Mouse (Mus musculus) forebrain, embryonic 14.5 days (tissue): Measurements from ENCODE around the gene Fabp6. TPM values are rescaled to one million over a fixed set of nuclear protein-coding genes. Genes with fewer than 3 reads are reported as not detected.

Experiments
- ATAC-seq: fragments of 200-750 bp; cut with Nextera tagmentation; 2 replicates; pipeline ENCODE4 v1.8.0; 2017; ENCODE audit warnings: mild to moderate bottlenecking, moderate library complexity
- DNase-seq: peaks from one replicate; pipeline ENCODE4 v3.0.0-alpha.2; 2015; ENCODE audit warnings: low spot score
- H3K27ac ChIP-seq: fragments of 300-500 bp; sonication (generic); 2 replicates; pipeline ENCODE4 v1.5.1; 2014; ENCODE audit warnings: low read depth, mild to moderate bottlenecking, control low read depth, low read length, moderate library complexity
- H3K27me3 ChIP-seq: fragments of 300-500 bp; sonication (generic); replicated peaks from 2 replicates; pipeline ENCODE4 v1.6.1; 2014; ENCODE audit warnings: low read length, control low read depth, mixed read lengths; ENCODE audit not compliant: control insufficient read depth, insufficient read depth
- H3K36me3 ChIP-seq: fragments of 300-500 bp; sonication (generic); 2 replicates; pipeline ENCODE4 v1.6.1; 2014; ENCODE audit warnings: low read length, control low read depth; ENCODE audit not compliant: control insufficient read depth, insufficient read depth
- H3K4me1 ChIP-seq: fragments of 300-500 bp; sonication (generic); 2 replicates; pipeline ENCODE4 v1.6.1; 2014; ENCODE audit warnings: antibody characterized with exemption, low read length, control low read depth; ENCODE audit not compliant: control insufficient read depth, insufficient read depth
- H3K4me2 ChIP-seq: fragments of 300-500 bp; sonication (generic); 2 replicates; pipeline ENCODE4 v1.6.1; 2014; ENCODE audit warnings: mild to moderate bottlenecking, control low read depth, low read length
- H3K4me3 ChIP-seq: fragments of 300-500 bp; sonication (generic); 2 replicates; pipeline ENCODE4 v1.5.1; 2014; ENCODE audit warnings: low read depth, low read length, control low read depth
- H3K9ac ChIP-seq: fragments of 300-500 bp; sonication (generic); 2 replicates; pipeline ENCODE4 v1.6.1; 2014; ENCODE audit warnings: mild to moderate bottlenecking, low read length, control low read depth, moderate library complexity
- H3K9me3 ChIP-seq: fragments of 300-500 bp; sonication (generic); replicated peaks from 2 replicates; pipeline ENCODE4 v1.6.1; 2016; ENCODE audit warnings: low read length, control low read depth, mixed read lengths; ENCODE audit not compliant: control insufficient read depth
- WGBS: fragments of 180-500 bp; shearing (Covaris S2); extraction: QIAGEN DNeasy Blood & Tissue Kit; methylation state at CpG from one replicate; pipeline ENCODE4 v1.1.7; 2014; 5-methylcytosine and 5-hydroxymethylcytosine counted together
- polyA plus RNA-seq: library from polyadenylated mRNA; unstranded; fragments of >200 nt; fragmentation: Nextera tagmentation; extraction: Ambion mirVana; gene quantifications from 2 replicates; pipeline ENCODE4 v1.2.1, GENCODE M21; 2014

The Fabp6 gene
- polyA plus RNA-seq, 1 experiment from 2014 or later = not detected

- ATAC-seq (peak; percentile 66), DNase-seq (peak; percentile 42)
- Histone ChIP-seq H3K36me3 (0 out of 2 replicates have a peak, but pooled peaks cover 3% of the 10 kb centered on the region), H3K4me2 (no peak overlapping the region), H3K27ac (peak overlapping the region; percentile 44; the same call in 1 of the 2 replicates), H3K9ac (no peak overlapping the region), H3K27me3 (no peaks in the 10 kb centered on the region), H3K4me3 (no peak overlapping the region), H3K4me1 (peaks cover 13% of the 10 kb centered on the region), H3K9me3 (no peaks in the 10 kb centered on the region)
- WGBS = 36% methylated on average over 10 of the region's 10 CpGs
Observed at GRCm38 (mm10) chr11:43563654-43564244, 37.6 kb downstream of the Fabp6 start.

GRCm38 (mm10) chr11:43559515-43560292 lies 41.6 kb downstream of the Fabp6 start:
- no peak overlapping the region for H3K9ac ChIP-seq
- H3K4me3 ChIP-seq = no peak overlapping the region
- 11% methylated on average over 5 of the region's 6 CpGs for WGBS
- no peaks in the 10 kb centered on the region for H3K9me3 ChIP-seq
- DNase-seq = no peak
- peaks cover 16% of the 10 kb centered on the region for H3K36me3 ChIP-seq
- H3K4me1 ChIP-seq = peaks cover 8% of the 10 kb centered on the region
- peak overlapping the region; percentile 66 for H3K27ac ChIP-seq
- H3K27me3 ChIP-seq = no peaks in the 10 kb centered on the region
- no peak overlapping the region for H3K4me2 ChIP-seq
- ATAC-seq = peak; percentile 35; the same call in 1 of the 2 replicates

GRCm38 (mm10) chr11:43556538-43556937 lies 44.8 kb downstream of the Fabp6 start:
- Histone ChIP-seq H3K4me2 (no peak overlapping the region), H3K9ac (no peak overlapping the region), H3K36me3 (peaks cover 16% of the 10 kb centered on the region), H3K9me3 (no peaks in the 10 kb centered on the region), H3K27me3 (no peaks in the 10 kb centered on the region), H3K4me3 (no peak overlapping the region), H3K4me1 (no peaks in the 10 kb centered on the region), H3K27ac (no peak overlapping the region)
- WGBS = 92% methylated on average over 11 of the region's 11 CpGs
- DNase-seq = no peak
- ATAC-seq = no peak

GRCm38 (mm10) chr11:43552675-43553074 lies 48.7 kb downstream of the Fabp6 start:
- DNase-seq = no peak
- 83% methylated on average over 6 of the region's 6 CpGs for WGBS
- Histone ChIP-seq H3K4me2 (no peak overlapping the region), H3K4me3 (no peak overlapping the region), H3K27me3 (no peaks in the 10 kb centered on the region), H3K36me3 (peaks cover 5% of the 10 kb centered on the region), H3K27ac (no peak overlapping the region), H3K4me1 (peaks cover 22% of the 10 kb centered on the region; the same call in 1 of the 2 replicates), H3K9ac (no peak overlapping the region), H3K9me3 (no peaks in the 10 kb centered on the region)
- no peak for ATAC-seq

- ATAC-seq (no peak), DNase-seq (no peak)
- H3K9ac ChIP-seq = no peak overlapping the region
- WGBS = 97% methylated on average over 3 of the region's 3 CpGs
- H3K4me1 ChIP-seq = peaks cover 22% of the 10 kb centered on the region; the same call in 1 of the 2 replicates
- H3K4me2 ChIP-seq = no peak overlapping the region
- H3K27me3 ChIP-seq = no peaks in the 10 kb centered on the region
- no peak overlapping the region for H3K27ac ChIP-seq
- H3K36me3 ChIP-seq = no peaks in the 10 kb centered on the region
- H3K9me3 ChIP-seq = no peaks in the 10 kb centered on the region
- H3K4me3 ChIP-seq = no peak overlapping the region
Observed at GRCm38 (mm10) chr11:43551756-43552155, 49.6 kb downstream of the Fabp6 start.

- no peaks in the 10 kb centered on the region for H3K9me3 ChIP-seq
- no peak overlapping the region for H3K27ac ChIP-seq
- H3K27me3 ChIP-seq = no peaks in the 10 kb centered on the region
- H3K4me2 ChIP-seq = no peak overlapping the region
- H3K4me3 ChIP-seq = no peak overlapping the region
- no peak overlapping the region for H3K9ac ChIP-seq
- ATAC-seq (no peak), DNase-seq (no peak)
- peaks cover 30% of the 10 kb centered on the region; the same call in 1 of the 2 replicates for H3K4me1 ChIP-seq
- no peaks in the 10 kb centered on the region for H3K36me3 ChIP-seq
- WGBS = 58% methylated on average over 11 of the region's 11 CpGs
Observed at GRCm38 (mm10) chr11:43549701-43550100, 51.6 kb downstream of the Fabp6 start.

- no peak overlapping the region for H3K9ac ChIP-seq
- DNase-seq = no peak
- H3K4me3 ChIP-seq = no peak overlapping the region
- H3K36me3 ChIP-seq = 0 out of 2 replicates have a peak, but pooled peaks cover 2% of the 10 kb centered on the region
- H3K27ac ChIP-seq = peak overlapping the region; percentile 40; the same call in 1 of the 2 replicates
- no peak overlapping the region for H3K4me2 ChIP-seq
- H3K27me3 ChIP-seq = no peaks in the 10 kb centered on the region
- 49% methylated on average over 12 of the region's 12 CpGs for WGBS
- no peaks in the 10 kb centered on the region for H3K9me3 ChIP-seq
- ATAC-seq = no peak
- peaks cover 30% of the 10 kb centered on the region; the same call in 1 of the 2 replicates for H3K4me1 ChIP-seq
Observed at GRCm38 (mm10) chr11:43548657-43549435, 52.5 kb downstream of the Fabp6 start.

GRCm38 (mm10) chr11:43548148-43548547 lies 53.2 kb downstream of the Fabp6 start:
- H3K9me3 ChIP-seq = no peaks in the 10 kb centered on the region
- H3K27ac ChIP-seq = peak overlapping the region; percentile 40
- peak; percentile 89 for ATAC-seq
- WGBS = 2% methylated on average over 7 of the region's 7 CpGs
- no peak overlapping the region for H3K4me3 ChIP-seq
- H3K4me2 ChIP-seq = no peak overlapping the region
- H3K27me3 ChIP-seq = no peaks in the 10 kb centered on the region
- H3K4me1 ChIP-seq = peaks cover 30% of the 10 kb centered on the region; the same call in 1 of the 2 replicates
- no peak overlapping the region for H3K9ac ChIP-seq
- 0 out of 2 replicates have a peak, but pooled peaks cover 7% of the 10 kb centered on the region for H3K36me3 ChIP-seq
- peak; percentile 90 for DNase-seq
